Mouse (Mus musculus) layer of hippocampus, postnatal 14 days (tissue): ENCODE measurements around the gene C1qtnf2. TPM values are rescaled to one million over a fixed set of nuclear protein-coding genes. Genes with fewer than 3 reads are reported as not detected.

ENCODE experiments used
- DNase-seq, 2 experiments: peaks; one replicate each; pipeline ENCODE4 v3.0.0; 2021 to 2022; ENCODE audit warnings: low spot score in 2 of 2, mixed read lengths in 1 of 2
- long read RNA-seq, 2 experiments: library from polyadenylated mRNA; stranded (forward); transcript quantifications; one replicate each; pipeline ENCODE4 v2.0.0; 2021
- total RNA-seq, 2 experiments: library from RNA; stranded (reverse); gene quantifications; 2 replicates each; pipeline ENCODE4 v1.2.3; 2021

C1qtnf2 gene
- total RNA-seq = 1 to 10 TPM; 3.1 to 3.6 TPM
- long read RNA-seq, experiment 1, partial matches to known transcripts = 0 of 5 reads
- long read RNA-seq, experiment 1, other reads (novel, unspliced or antisense) = 2 of 5 reads
- long read RNA-seq, experiment 2, partial matches to known transcripts = 0 of 3 reads
- long read RNA-seq, experiment 2, other reads (novel, unspliced or antisense) = 0 of 3 reads

DNA sequence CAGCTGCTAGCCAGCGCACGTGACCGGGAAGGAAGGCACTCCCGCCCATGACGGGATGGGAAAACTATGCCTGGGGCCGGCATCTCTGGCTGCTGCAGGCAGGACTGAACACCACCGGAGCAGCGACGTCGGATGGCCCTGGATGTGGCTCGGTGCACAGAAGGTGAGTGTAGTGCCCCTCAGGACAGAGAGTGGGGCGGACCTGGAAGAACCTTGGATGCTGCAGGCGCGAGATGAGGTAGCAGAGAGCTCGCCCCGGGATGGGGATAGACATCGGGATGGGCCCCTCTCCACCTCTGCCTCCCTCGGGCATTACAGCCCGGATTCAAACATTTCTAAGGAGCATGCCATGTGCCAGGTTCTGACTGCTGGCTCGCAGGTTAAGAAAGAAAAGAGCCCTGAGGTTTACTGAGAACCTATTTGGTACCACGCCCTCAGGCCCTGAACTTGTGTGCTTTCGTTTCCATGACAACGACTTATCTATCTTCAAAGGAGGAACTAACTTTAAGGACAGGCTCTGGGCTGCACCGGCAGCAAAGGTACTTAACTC, at the start of gene C1qtnf2:
Gene C1qtnf2, plus strand, starts transcription at position 52 of the 550 bp plus-strand sequence.
- no peak for DNase-seq

DNA sequence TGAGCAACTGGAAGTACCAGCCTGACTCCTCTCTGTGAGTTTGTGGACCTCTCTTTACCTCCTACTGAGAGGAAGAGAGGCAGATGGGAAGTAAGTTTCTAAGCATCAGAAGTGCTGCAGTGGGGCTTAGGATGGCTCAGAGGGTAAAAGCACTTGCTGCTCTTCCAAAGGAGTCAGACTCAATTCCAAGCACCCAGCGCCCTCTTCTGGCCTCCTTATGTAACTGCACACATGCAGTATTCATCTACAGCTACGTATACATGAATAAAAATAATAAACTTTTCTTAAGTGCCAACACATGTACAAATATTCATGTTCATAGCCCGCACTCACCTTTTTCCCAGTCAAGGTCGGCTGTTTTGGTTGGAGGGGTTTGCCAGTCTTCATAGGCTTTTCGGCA, 49.7 kb upstream of the C1qtnf2 start:
- no peak for DNase-seq

DNA sequence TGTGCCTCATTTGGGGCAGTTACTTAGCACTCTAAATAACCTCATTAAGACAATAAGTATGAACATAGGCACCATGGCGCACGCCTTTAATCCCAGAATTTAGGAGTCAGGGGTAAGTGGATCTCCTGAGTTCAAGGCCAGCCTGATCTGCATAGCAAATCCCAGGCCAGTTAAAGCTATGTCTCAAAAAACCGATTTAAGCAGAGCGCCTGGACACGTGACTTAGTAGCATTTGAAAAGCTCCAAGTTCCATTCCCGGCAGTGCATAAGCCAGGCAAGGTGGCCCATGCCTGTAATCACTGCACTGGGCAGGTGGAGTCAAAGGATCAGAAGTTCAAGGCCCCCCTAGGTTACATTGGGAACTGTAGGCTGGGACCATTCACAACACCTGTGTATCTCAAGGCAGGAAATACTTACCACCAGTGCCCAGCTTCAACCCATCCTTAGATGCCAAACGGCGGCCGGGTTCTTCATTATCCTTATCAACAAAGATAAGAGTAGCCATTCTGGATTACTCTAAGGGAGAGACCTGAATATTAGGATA, 48.8 kb upstream of the C1qtnf2 start:
- DNase-seq = no peak

DNA sequence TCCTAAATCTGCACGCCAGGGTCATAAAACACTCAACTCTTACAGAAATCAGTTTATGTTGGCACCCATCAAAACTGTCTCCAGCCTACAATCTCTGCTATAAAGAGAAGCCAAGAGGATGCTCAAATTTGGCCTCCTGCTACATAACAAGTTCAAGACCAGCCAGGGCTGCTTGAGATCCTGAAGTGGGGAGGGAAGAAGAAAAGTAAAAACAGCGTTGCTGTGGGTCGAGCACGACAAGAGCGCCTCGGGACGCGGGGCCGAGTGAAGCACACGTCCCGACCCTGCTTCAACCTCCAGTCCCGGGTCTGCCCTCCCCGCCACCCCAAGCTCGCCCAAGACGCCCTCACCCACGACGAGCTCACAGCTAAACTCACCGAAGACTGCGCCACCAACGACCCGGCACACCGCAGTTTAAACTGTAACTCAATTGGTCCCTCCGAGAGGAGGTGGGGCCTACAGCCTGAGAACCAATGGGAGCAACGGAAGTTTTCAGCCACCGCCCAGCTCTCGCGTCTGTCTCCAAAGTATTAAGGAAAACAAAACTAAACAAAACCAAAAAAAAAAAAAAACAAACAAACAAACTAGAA, 48.2 kb upstream of the C1qtnf2 start, which contains the start of gene Pttg1:
Gene Pttg1, minus strand, starts transcription at position 428 of the 590 bp plus-strand sequence.
- DNase-seq = peak; percentile 40 to 71

DNA sequence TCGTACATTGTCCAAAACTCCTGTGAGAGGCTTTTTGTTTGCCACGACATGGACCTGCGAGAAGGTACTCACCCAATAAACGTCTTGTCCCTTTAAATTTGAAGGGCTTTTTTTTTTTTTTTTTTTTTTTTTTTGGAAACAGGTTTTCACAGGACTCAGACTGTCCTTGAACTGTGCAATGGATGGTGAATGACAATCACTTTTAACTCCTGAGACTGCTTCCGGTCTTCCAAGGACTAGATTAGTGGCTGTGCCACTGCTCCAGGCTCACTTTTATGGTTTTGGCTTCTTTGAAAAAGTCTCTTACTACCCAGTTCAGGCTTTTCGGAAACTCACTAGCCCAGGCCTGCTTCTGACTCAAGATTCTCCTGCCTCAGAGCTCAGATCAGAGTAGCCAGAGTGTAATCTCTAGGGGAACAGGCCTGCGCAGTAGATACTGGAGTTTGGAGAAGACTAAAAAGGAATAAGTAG, 47.6 kb upstream of the C1qtnf2 start:
- no peak for DNase-seq

DNA sequence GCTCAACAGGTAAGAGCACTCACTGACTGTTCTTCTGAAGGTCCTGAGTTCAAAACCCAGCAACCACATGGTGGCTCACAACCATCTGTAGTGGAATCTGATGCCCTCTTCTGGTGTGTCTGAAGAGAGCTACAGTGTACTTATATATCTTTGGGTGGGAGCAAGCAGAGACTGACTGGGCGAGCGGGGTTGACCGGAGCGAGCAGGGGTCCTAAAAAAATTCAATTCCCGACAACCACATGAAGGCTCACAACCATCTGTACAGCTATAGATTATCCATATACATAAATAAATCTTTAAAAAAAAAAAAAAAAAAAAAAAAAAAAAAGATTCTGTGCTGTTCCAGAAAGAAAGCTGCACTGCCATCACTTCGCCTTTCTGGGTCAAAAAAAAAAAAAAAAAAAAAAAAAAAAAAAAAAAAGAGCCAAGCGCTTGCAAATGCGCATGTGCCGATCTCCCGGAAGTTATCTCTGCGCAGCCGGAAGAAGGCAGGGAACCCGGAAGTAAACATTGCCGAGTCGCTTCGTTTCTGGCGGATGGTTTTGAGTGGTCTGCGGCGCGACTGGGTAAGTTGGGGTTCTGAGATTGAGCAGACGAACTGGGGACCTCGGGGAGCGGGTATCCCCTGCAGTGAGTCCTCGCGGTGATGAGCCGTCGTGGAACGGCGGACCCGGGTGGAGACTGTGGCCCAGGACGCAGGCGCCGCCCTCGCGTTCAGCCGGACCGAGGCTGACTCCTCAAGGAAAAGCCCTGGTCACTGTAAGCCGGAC, 40.6 kb upstream of the C1qtnf2 start, which contains the start of gene Slu7:
Gene Slu7, plus strand, starts transcription at position 491 of the 770 bp plus-strand sequence.
- DNase-seq = peak; percentile 59 to 70

DNA sequence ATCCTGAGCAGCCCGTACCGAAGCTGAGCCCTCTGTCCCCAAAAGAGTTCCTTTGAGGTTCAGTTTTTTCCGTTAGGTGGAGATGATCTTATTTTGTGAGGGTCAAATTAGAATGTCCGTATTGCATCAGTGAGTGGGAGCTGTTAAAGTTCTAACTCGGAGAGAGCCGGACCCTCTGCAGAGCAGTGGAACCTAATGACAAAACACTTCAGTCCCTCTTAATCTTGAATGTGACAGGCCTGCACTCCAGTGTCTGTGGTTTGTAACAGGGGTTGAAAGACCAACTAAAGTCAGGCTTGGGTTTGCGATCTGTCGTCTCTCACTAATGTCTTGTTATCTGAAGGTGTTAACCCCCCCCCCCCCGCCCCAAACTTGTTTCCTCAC, 40.1 kb upstream of the C1qtnf2 start:
- no peak for DNase-seq

DNA sequence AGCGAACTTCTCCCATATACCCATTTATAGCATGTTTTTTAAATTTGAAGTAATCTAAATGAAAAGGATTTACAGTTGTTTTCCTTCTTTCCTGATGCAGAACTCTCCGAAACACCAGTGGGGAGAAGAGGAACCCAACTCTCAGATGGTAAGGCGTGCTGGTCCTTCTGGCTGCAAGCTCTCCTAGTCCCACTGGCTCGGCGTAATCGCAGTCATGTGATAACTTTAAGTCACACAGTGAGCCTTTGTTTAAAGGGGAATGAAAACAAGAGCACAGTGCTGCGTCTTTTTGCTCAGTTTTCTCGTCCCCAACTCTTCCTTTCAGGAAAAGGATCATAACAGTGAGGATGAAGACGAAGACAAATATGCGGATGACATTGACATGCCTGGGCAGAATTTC, 33.0 kb upstream of the C1qtnf2 start:
- no peak for DNase-seq

DNA sequence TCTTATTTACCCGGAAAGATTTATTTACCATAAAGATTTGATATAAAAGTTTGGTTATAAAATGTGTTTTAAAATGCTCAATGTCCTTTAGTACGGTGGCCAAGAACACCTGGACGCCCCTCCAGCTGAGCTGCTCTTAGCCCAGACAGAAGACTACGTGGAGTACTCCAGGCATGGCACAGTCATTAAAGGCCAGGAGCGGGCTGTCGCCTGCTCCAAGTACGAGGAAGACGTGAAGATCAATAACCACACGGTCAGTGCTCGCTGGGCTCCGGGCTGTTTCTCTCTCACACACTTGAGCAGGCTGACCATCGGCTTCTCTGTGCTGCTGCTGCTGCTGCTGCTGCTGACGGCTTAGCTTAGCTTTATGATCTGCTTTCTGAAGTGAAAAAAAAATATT, 30.9 kb upstream of the C1qtnf2 start:
- no peak for DNase-seq

DNA sequence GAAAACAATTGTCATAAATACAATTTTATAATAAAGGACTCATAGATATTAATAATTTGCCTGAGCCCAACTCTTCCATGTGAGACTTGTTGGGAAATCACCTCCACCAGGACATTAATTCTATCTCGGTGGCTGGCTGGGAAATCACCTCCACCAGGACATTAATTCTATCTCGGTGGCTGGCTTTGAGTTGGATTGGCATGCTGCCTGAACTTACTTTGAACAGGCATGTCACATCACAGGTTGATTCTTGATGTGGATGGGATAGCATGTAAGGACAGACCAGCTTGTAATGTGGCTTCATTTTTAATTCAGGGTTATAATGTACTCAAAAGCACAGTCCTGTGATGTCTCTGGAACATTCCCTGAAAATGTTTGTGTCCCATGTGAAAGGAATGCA, 24.2 kb upstream of the C1qtnf2 start:
- DNase-seq = no peak

DNA sequence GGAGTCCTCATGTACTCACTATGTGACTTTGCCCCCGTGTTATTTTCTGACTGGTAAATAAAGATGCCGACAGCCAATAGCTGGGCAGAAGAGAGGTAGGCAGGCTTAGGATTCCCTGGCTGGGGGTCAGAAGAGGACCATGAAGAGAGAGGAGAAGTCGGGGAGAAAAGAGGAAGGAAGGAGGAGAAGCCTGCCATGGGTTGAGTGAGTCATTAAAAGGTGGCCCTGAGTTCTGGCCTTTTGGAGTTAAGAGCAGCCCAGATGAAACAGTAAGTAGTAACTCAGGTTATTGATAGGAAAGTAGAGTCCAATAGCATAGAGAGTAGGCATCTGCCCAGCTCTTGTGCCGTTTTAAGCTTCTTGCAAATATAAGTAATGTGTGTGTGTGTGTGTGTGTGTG, 22.8 kb upstream of the C1qtnf2 start:
- DNase-seq = no peak

DNA sequence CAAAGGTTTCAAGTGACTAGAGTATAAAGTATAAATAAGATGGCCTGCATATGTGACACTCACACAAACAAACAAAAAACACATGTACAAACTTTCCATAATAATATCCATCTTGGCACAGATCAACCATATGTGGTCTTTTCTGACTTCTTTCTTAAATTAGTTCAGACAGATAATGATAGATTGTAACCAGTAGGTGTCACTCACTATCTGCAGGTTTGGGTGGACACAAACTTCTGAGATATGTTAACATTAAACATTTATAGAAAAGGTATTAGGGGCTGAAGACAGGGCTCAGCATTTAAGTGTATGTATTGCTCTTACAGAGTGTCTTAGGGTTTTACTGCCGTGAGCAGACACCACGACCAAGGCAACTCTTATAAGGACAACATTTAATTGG, 21.8 kb upstream of the C1qtnf2 start:
- DNase-seq = no peak

DNA sequence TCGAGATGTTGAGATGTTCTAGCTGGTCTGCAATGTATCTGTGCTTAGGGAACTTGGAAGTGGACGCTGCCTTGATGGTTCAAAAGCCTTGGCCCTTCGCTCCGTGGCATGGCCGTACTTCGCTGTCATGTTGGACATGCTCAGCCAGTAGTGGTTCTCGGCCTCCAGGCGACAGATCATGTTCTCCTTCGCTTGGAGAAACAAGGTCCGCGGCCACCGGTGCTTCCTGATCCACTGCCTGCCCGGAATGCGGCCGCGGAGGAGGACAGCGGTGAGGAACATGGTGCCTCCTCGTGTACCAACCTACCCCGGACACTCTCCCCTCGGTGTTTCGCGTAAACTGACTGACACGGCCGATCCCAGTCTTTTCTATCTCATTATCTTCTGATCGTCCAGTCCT, 10.9 kb upstream of the C1qtnf2 start:
- no peak for DNase-seq

DNA sequence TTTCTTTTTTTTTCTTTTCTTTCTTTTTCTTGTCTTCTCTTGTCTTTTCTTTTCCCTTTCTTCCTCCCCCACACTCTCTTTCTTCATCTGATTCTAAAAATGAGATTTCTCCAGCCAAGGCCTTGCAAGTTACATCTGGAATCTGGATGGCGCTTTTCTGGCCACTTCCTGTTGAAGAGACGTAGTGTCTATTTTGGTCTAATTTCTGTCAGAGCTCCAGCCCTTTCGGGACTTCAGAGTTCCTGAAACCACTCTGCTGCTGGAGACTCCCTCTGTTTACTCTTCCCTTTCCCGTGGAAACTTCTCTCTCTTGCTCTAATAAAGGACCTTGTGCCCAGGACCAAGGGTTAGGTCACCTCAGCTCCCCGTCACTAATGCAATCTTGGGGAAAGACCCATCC, 4.0 kb upstream of the C1qtnf2 start:
- DNase-seq = no peak

DNA sequence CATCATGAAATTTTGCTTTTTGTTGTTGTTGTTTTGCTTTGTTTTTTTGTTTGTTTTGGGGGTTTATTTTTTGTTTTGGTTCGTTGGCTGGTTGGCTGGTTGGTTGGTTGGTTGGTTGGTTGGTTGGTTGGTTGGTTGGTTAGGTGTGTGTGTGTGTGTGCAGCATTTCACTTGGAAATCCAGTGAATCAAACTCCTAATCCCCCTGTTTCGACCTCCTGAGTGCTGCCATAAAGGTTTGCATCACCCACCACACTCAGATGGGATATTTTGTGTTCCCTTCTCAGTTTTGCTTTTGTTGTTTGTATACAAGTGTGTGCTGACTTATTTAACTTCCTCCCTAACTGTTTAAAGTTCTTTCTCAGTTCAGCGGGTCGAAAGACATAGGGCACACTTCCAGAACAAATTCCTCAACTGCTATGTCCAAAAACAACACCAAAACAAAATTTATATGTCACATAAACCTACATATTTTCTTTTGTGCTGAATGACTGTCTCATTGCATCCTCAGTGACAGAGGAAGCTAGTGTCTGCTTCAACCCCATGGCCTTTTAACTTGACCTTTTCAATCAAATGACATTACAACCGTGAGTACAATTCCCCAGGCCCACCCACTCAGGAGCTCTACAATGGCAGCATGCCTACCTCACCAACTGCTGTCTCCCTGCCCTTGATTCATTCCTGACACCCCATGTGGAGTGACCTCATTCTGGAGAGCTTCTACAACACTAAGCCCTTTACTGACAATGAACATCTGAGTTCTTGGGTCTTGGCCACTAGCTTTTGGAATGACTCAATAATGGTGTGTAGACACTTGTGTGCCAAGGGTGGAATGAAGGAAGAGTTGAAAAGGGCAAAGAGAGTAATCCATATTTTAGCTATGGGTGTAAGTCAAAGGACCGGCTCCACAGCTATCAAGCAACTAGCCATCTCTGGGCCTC, 2.9 kb upstream of the C1qtnf2 start:
- DNase-seq = no peak

DNA sequence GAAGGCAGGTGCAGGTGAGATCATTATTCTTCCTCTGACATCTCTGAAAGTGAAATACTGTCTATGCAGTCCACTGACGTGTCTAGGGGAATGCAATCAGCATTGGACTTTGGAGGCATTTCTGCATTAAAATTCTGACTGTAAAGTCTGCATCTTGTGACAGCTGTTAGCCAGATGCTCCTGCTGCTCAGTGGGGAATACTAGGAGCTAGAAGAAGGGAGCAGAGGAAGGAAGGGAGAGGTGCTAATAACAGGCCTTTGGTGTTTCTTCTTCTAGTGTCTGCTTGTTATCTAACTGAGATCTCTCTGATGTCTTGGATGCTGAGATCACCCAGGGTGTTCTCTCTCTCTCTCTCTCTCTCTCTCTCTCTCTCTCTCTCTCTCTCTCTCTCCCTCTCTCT, 961 bp upstream of the C1qtnf2 start:
- no peak for DNase-seq

DNA sequence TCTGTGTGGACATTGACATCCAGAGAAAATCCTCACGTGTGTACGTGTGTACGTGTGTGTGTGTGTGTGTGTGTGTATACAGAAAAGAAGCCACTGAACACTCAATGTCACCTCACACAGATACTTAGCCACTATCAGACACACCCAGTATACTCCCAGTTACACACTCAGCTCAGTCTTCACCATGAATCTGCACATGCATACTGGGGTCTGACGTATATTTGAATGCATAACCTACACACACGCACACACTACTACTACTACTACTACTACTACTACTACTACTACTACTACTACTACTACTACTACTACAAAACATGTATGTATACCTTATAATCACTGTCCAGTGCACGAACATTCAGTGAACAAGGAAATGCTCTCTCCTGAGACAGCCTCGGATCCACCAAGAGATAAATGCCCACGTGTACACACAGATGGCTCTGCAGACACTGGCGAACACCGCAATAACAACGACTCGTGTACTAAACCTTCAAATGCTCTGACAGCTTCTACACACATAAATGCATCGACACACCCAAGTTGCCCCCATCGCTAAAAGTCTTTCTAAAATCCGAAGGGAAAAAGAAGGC, 346 bp upstream of the C1qtnf2 start:
- DNase-seq = no peak

DNA sequence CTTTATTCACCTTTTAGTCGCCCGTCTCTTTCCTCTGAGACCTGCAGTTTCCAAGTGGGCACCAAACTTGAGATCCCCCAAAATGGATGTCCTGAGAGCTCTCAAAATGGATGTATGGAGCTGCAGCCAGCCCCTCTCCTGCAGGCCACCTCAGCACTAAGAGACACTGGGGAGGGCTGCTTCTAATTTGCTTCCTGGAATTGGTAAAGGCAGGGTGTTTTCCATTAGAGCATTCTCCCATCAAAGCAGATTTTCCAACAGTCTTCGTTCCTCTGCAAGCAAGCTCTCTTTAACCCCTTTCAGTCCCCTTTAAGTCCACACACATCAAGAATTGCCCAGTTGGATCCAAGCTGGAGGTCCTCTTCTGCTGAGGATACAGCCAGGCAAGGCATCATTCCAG, 5.3 kb downstream of the C1qtnf2 start:
- no peak for DNase-seq

DNA sequence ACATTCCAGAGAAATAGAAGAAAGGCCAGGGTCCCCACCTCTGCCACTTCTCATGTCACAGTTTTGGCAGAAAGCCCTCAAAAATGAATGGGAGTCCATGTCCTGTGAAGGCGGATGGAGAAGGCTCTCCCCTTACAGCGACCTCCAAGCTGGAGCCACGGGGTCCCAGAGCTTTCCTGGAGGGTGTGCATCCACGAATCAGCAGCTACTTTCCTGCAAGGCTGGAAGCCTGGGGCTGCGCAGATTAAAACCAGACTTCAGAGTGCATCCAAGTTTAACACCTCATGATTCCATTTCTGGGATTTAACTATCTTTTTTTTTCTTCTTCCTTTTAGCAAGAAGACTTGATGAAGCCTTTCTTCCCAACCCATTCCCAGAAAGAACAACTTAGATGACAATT, 6.5 kb downstream of the C1qtnf2 start:
- DNase-seq = no peak
